Mouse (Mus musculus) liver, embryonic 11.5 days (tissue): ENCODE data around the gene Gm21976. TPM values are rescaled to one million over a fixed set of nuclear protein-coding genes. Genes with fewer than 3 reads are reported as not detected.

Source experiments
- ATAC-seq: fragments of 200-750 bp; cut with Nextera tagmentation; replicated peaks from 2 replicates; pipeline ENCODE4 v1.8.0; 2017; ENCODE audit warnings: moderate number of reproducible peaks, mild to moderate bottlenecking, moderate TSS enrichment, moderate library complexity; ENCODE audit not compliant: low FRiP score
- DNase-seq: peaks from one replicate; pipeline ENCODE4 v3.0.0-alpha.2; 2017; ENCODE audit warnings: low spot score
- H3K27ac ChIP-seq: fragments of 300-500 bp; sonication (generic); 2 replicates; pipeline ENCODE4 v1.5.1; 2014; ENCODE audit warnings: mild to moderate bottlenecking, low read depth, low read length, control low read depth
- H3K27me3 ChIP-seq: fragments of 300-500 bp; sonication (generic); replicated peaks from 2 replicates; pipeline ENCODE4 v1.6.1; 2014; ENCODE audit warnings: low read length, mixed read lengths; ENCODE audit not compliant: control insufficient read depth, insufficient read depth
- H3K36me3 ChIP-seq: fragments of 300-500 bp; sonication (generic); 2 replicates; pipeline ENCODE4 v1.6.1; 2014; ENCODE audit warnings: mild to moderate bottlenecking, low read length, moderate library complexity, mixed read lengths; ENCODE audit not compliant: control insufficient read depth, insufficient read depth
- H3K4me1 ChIP-seq: fragments of 300-500 bp; sonication (generic); replicated peaks from 2 replicates; pipeline ENCODE4 v1.6.1; 2014; ENCODE audit warnings: low read length, mixed read lengths; ENCODE audit not compliant: control insufficient read depth, insufficient read depth
- H3K4me2 ChIP-seq: fragments of 300-500 bp; sonication (generic); 2 replicates; pipeline ENCODE4 v1.6.1; 2014; ENCODE audit warnings: mild to moderate bottlenecking, control low read depth, moderate library complexity
- H3K4me3 ChIP-seq: fragments of 300-500 bp; sonication (generic); 2 replicates; pipeline ENCODE4 v1.5.1; 2014; ENCODE audit warnings: low read depth, low read length, control low read depth
- H3K9ac ChIP-seq: fragments of 300-500 bp; sonication (generic); 2 replicates; pipeline ENCODE4 v1.6.1; 2014; ENCODE audit warnings: low read depth, low read length, control low read depth
- H3K9me3 ChIP-seq: fragments of 300-500 bp; sonication (generic); 2 replicates; pipeline ENCODE4 v1.6.1; 2016; ENCODE audit warnings: low read length, inconsistent platforms, mixed read lengths; ENCODE audit not compliant: control insufficient read depth
- WGBS: fragments of 180-500 bp; shearing (Covaris S2); extraction: QIAGEN DNeasy Blood & Tissue Kit; methylation state at CpG from one replicate; pipeline ENCODE4 v1.1.7; 2014; 5-methylcytosine and 5-hydroxymethylcytosine counted together
- polyA plus RNA-seq: library from polyadenylated mRNA; unstranded; fragments of >200 nt; fragmentation: Nextera tagmentation; extraction: Ambion mirVana; gene quantifications from 2 replicates; pipeline ENCODE4 v1.2.1, GENCODE M21; 2014

Gm21976 gene
- polyA plus RNA-seq, 1 experiment from 2014 or later: not detected

GRCm38 (mm10) chr13:98254921-98255320 lies 24.8 kb upstream of the Gm21976 start:
- H3K4me3 ChIP-seq: no peak overlapping the region
- 75% methylated on average over 9 of the region's 9 CpGs for WGBS
- no peak for ATAC-seq
- H3K4me1 ChIP-seq: no peaks in the 10 kb centered on the region
- H3K9me3 ChIP-seq: no peaks in the 10 kb centered on the region
- DNase-seq: no peak
- H3K4me2 ChIP-seq: no peak overlapping the region
- no peak overlapping the region for H3K9ac ChIP-seq
- H3K36me3 ChIP-seq: peaks cover 30% of the 10 kb centered on the region
- no peaks in the 10 kb centered on the region for H3K27me3 ChIP-seq
- H3K27ac ChIP-seq: no peak overlapping the region

GRCm38 (mm10) chr13:98262636-98263457 lies 16.8 kb upstream of the Gm21976 start, which contains the start of the genes Utp15 and Ankra2:
Gene Utp15 (minus strand): TSS chr13:98263041.
Gene Ankra2 (plus strand): TSS chr13:98263074.
- Histone ChIP-seq H3K9ac (peak within 1 kb of the TSS; percentile 81), H3K4me1 (peaks cover 15% of the 10 kb centered on the region), H3K4me2 (peak within 1 kb of the TSS; percentile 93), H3K27me3 (no peaks in the 10 kb centered on the region), H3K27ac (peak within 1 kb of the TSS; percentile 83), H3K9me3 (no peaks in the 10 kb centered on the region), H3K36me3 (peaks cover 9% of the 10 kb centered on the region; the same call in 1 of the 2 replicates), H3K4me3 (peak within 1 kb of the TSS; percentile 72)
- DNase-seq: peak; percentile 99
- ATAC-seq: peak; percentile 98
- under 1% methylated on average over 71 of the region's 71 CpGs for WGBS

DNA sequence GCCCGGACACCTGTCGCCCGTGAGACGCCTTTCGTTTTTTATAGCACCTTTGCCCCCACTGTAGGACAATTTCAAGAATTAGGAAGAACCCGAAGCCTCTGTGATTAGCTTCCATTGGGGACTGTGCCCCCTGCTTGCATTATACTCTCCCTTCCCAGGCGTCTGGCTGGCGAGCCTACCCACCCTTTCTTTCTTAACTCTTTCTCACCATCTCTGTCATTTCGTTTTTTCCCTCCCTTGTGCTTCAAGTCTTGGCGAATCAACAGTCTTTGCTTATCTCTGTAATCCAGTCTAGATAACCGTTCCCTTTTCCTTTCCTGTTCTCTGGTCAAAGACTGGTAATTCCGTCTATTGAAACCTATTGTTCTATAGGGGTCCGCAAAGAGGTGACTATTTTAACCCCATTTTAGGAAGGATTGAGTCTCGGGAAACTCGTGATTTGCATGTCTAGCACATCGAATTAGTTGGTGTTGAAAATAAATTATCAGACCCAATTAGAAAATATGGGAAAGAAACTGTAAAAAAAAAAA lies 16.2 kb upstream of the Gm21976 start:
- H3K27me3 ChIP-seq: no peaks in the 10 kb centered on the region
- H3K4me2 ChIP-seq: peak overlapping the region; percentile 93
- peak overlapping the region; percentile 72 for H3K4me3 ChIP-seq
- ATAC-seq (peak; percentile 33), DNase-seq (no peak)
- H3K4me1 ChIP-seq: peaks cover 15% of the 10 kb centered on the region
- H3K9me3 ChIP-seq: no peaks in the 10 kb centered on the region
- H3K36me3 ChIP-seq: peaks cover 9% of the 10 kb centered on the region; the same call in 1 of the 2 replicates
- WGBS: 1% methylated on average over 16 of the region's 16 CpGs
- H3K9ac ChIP-seq: peak overlapping the region; percentile 81
- H3K27ac ChIP-seq: peak overlapping the region; percentile 83

- H3K36me3 ChIP-seq: peaks cover 9% of the 10 kb centered on the region; the same call in 1 of the 2 replicates
- no peaks in the 10 kb centered on the region for H3K27me3 ChIP-seq
- DNase-seq (no peak), ATAC-seq (no peak)
- 27% methylated on average over 5 of the region's 5 CpGs for WGBS
- peak overlapping the region; percentile 93 for H3K4me2 ChIP-seq
- H3K4me3 ChIP-seq: peak overlapping the region; percentile 72
- peak overlapping the region; percentile 81 for H3K9ac ChIP-seq
- peaks cover 15% of the 10 kb centered on the region for H3K4me1 ChIP-seq
- H3K9me3 ChIP-seq: no peaks in the 10 kb centered on the region
- H3K27ac ChIP-seq: no peak overlapping the region
Observed at GRCm38 (mm10) chr13:98264111-98264510, 15.6 kb upstream of the Gm21976 start.

DNA sequence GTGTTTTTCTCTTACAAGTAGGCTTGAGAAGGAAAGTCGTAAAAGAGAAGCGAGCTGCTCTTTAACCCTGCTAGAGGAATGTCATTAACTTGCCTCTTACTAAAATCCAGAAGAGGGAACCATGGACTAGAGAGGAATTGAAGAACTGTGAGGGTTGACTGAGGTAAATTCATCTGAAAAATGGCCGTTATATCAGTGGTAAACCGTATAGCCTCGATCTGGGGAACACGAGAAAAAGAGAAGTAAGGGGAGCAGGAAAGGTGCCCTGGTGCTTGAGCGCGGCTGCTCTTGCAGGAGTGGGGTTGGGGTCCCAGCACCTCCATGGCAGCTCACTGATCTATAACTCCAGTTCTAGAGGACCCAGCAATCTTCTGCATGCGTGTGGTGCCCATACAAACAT lies 5.7 kb upstream of the Gm21976 start:
- ATAC-seq: no peak
- H3K4me3 ChIP-seq: no peak overlapping the region
- H3K36me3 ChIP-seq: peaks cover 12% of the 10 kb centered on the region
- H3K9ac ChIP-seq: no peak overlapping the region
- no peaks in the 10 kb centered on the region for H3K27me3 ChIP-seq
- H3K9me3 ChIP-seq: no peaks in the 10 kb centered on the region
- no peak overlapping the region for H3K4me2 ChIP-seq
- DNase-seq: no peak
- WGBS: 88% methylated on average over 9 of the region's 9 CpGs
- H3K27ac ChIP-seq: no peak overlapping the region
- peaks cover 12% of the 10 kb centered on the region for H3K4me1 ChIP-seq

DNA sequence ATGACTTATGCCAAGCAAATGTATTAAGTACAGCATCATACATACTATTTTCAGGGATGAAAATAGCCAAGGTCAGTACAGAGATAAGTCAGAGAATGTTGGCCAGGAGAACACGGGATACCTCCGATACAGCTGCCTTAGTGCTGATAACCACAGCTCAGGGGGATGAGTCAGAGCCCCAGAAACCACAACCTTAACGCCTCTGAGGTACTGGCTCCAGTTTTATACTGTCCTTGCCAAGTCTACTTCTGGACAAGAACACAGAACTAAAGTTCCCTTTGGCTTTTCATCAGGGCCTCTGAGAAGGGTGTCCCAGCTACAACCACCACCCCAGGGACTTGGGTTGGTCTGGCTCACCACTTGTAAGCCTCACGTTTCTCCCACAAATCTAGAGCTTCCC lies 4.0 kb upstream of the Gm21976 start:
- ATAC-seq (peak; percentile 80), DNase-seq (no peak)
- WGBS: 32% methylated on average over 4 of the region's 4 CpGs
- Histone ChIP-seq H3K9me3 (no peaks in the 10 kb centered on the region), H3K4me2 (0 out of 2 replicates have a peak overlapping the region, but pooled peaks have one; percentile 6), H3K4me1 (peaks cover 12% of the 10 kb centered on the region), H3K27me3 (no peaks in the 10 kb centered on the region), H3K27ac (no peak overlapping the region), H3K4me3 (no peak overlapping the region), H3K9ac (no peak overlapping the region), H3K36me3 (peaks cover 12% of the 10 kb centered on the region)

DNA sequence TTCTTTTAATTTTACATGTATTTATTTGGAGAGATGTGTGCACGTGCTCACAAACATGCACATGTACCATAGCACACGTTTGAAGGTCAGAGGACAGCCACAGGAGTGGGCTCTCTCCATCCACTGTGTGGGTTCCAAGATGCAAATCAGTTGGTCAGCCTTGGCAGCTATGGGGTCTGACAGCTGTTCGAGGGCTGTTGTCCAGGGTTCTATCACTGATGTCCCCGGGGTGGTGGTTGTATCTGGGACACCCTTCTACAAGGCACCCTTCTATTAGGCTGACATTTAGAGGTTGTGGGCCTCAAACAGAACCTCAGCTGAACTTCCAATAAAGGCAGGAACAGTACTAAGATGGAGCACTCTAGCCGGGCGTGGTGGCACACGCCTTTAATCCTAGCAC lies 3.4 kb upstream of the Gm21976 start:
- H3K4me2 ChIP-seq: no peak overlapping the region
- H3K9ac ChIP-seq: no peak overlapping the region
- no peak for ATAC-seq
- H3K36me3 ChIP-seq: peaks cover 12% of the 10 kb centered on the region
- no peaks in the 10 kb centered on the region for H3K27me3 ChIP-seq
- DNase-seq: no peak
- H3K4me3 ChIP-seq: no peak overlapping the region
- H3K4me1 ChIP-seq: peaks cover 12% of the 10 kb centered on the region
- H3K9me3 ChIP-seq: no peaks in the 10 kb centered on the region
- 84% methylated on average over 7 of the region's 7 CpGs for WGBS
- no peak overlapping the region for H3K27ac ChIP-seq

DNA sequence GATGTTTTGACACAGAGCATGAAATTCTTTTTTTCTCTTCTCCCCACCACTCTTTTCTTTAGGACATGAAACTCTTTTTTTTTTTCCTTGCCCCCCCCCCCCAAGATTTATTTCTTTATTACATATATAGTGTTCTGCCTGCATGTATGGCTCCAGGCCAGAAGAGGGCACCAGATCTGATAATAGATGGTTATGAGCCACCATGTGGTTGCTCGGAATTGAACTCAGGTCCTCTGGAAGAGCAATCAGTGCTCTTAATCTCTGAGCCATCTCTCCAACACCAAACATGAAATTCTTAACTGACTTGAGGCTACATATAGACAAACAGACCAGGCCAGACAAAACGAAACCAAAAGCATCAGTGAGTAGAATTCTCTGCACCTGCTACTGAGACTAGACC lies 2.2 kb upstream of the Gm21976 start:
- WGBS: 59% methylated on average over 2 of the region's 2 CpGs
- Histone ChIP-seq H3K27me3 (no peaks in the 10 kb centered on the region), H3K36me3 (peaks cover 7% of the 10 kb centered on the region), H3K4me3 (no peak overlapping the region), H3K9me3 (no peaks in the 10 kb centered on the region), H3K4me2 (no peak overlapping the region), H3K9ac (no peak overlapping the region), H3K27ac (no peak overlapping the region), H3K4me1 (peaks cover 12% of the 10 kb centered on the region)
- ATAC-seq (no peak), DNase-seq (no peak)
